In genomic region chr10:125028347-125028746, GRCm38 (mm10) we compare ENCODE assay signal across 18 mouse cellular contexts.
A peak's percentile ranks its signal among the peaks of the same experiment; 100 is the strongest.
DNase-seq lines count a peak whose midpoint lies in the region; ATAC-seq and TF ChIP-seq lines count a peak whose summit lies in the region.
"Had no signal": no experiment of that assay in that cellular context is flagged by ENCODE, and none has a peak within 500 bp of the region (broad histone marks: within the 10 kb centered on the region; RNA-seq: fewer than 3 reads in every experiment).

No protein-coding gene starts in this region.

- no peak overlapping the region for H3K27ac ChIP-seq in forebrain, postnatal 0 days (ENCODE audit: low read depth, low read length)
- H3K27ac ChIP-seq in forebrain, embryonic 12.5 days: no peak overlapping the region
- H3K27ac ChIP-seq in lung, embryonic 15.5 days: no peak overlapping the region
- H3K27ac ChIP-seq: embryonic facial prominence, embryonic 13.5 days; forebrain, embryonic 15.5 days; heart, embryonic 10.5 days; hindbrain, embryonic 10.5 days had no signal

- no peak for ATAC-seq in forebrain, postnatal 0 days
- ATAC-seq in forebrain, embryonic 12.5 days (ENCODE audit: low FRiP score): no peak
- peak; percentile 88 for ATAC-seq in lung, embryonic 15.5 days (ENCODE audit: borderline replicate concordance, extremely low read depth, low FRiP score, low TSS enrichment)
- ATAC-seq: forebrain, embryonic 15.5 days; hindbrain, embryonic 16.5 days had no signal

- no peak overlapping the region for H3K9ac ChIP-seq in forebrain, postnatal 0 days
- no peak overlapping the region for H3K9ac ChIP-seq in forebrain, embryonic 12.5 days
- no peak overlapping the region for H3K9ac ChIP-seq in lung, embryonic 15.5 days
- H3K9ac ChIP-seq: embryonic facial prominence, embryonic 13.5 days; forebrain, embryonic 15.5 days had no signal

- no peak overlapping the region for H3K4me3 ChIP-seq in forebrain, postnatal 0 days (ENCODE audit: low read depth, low read length)
- no peak overlapping the region for H3K4me3 ChIP-seq in forebrain, embryonic 12.5 days (replicated peaks)
- H3K4me3 ChIP-seq in lung, embryonic 15.5 days: no peak overlapping the region
- H3K4me3 ChIP-seq: embryonic facial prominence, embryonic 13.5 days; forebrain, embryonic 15.5 days; heart, embryonic 10.5 days; hindbrain, embryonic 10.5 days had no signal

- no peaks in the 10 kb centered on the region for H3K36me3 ChIP-seq in forebrain, postnatal 0 days (ENCODE audit: insufficient read depth)
- no peaks in the 10 kb centered on the region for H3K36me3 ChIP-seq in forebrain, embryonic 12.5 days (replicated peaks)
- no peaks in the 10 kb centered on the region for H3K36me3 ChIP-seq in lung, embryonic 15.5 days
- H3K36me3 ChIP-seq: embryonic facial prominence, embryonic 13.5 days; forebrain, embryonic 15.5 days; heart, embryonic 10.5 days; hindbrain, embryonic 10.5 days had no signal

- 0 out of 2 replicates have a peak, but pooled peaks cover 4% of the 10 kb centered on the region for H3K4me1 ChIP-seq in forebrain, postnatal 0 days (ENCODE audit: insufficient read depth)
- no peaks in the 10 kb centered on the region for H3K4me1 ChIP-seq in forebrain, embryonic 12.5 days
- H3K4me1 ChIP-seq in lung, embryonic 15.5 days: no peaks in the 10 kb centered on the region
- H3K4me1 ChIP-seq: embryonic facial prominence, embryonic 13.5 days; forebrain, embryonic 15.5 days; heart, embryonic 10.5 days; hindbrain, embryonic 10.5 days had no signal

- H3K27me3 ChIP-seq in forebrain, postnatal 0 days (ENCODE audit: insufficient read depth, low read length): no peaks in the 10 kb centered on the region
- no peaks in the 10 kb centered on the region for H3K27me3 ChIP-seq in forebrain, embryonic 12.5 days
- no peaks in the 10 kb centered on the region for H3K27me3 ChIP-seq in lung, embryonic 15.5 days
- H3K27me3 ChIP-seq: embryonic facial prominence, embryonic 13.5 days; forebrain, embryonic 15.5 days had no signal

- H3K9me3 ChIP-seq in forebrain, postnatal 0 days (ENCODE audit: low read length): no peaks in the 10 kb centered on the region
- H3K9me3 ChIP-seq in forebrain, embryonic 12.5 days: no peaks in the 10 kb centered on the region
- no peaks in the 10 kb centered on the region for H3K9me3 ChIP-seq in lung, embryonic 15.5 days
- H3K9me3 ChIP-seq: embryonic facial prominence, embryonic 13.5 days; forebrain, embryonic 15.5 days; heart, embryonic 10.5 days; hindbrain, embryonic 10.5 days had no signal

- no peak for TF ChIP-seq CTCF in forebrain, postnatal 0 days (IDR thresholded peaks at IDR 0.05; ENCODE audit: low read depth)

- DNase-seq in forebrain, postnatal 0 days: peak; percentile 14
- DNase-seq in kidney, postnatal 10 days: peak; percentile 34
- no peak for DNase-seq in kidney, postnatal 25 days
- DNase-seq in lung, postnatal 4 days: no peak
- DNase-seq in brain, embryonic 18.5 days (ENCODE audit: low read depth, low spot score): peak; percentile 20
- DNase-seq: adrenal gland, postnatal 10 days; cerebellum, adult 18-20 months; cerebellum, adult 9-11 months; cerebellum, postnatal 36 days; gastrocnemius, postnatal 10 days; heart, adult 18-20 months had no signal

- no peak overlapping the region for H3K4me2 ChIP-seq in forebrain, postnatal 0 days (ENCODE audit: low read depth)
- no peak overlapping the region for H3K4me2 ChIP-seq in forebrain, embryonic 12.5 days
- no peak overlapping the region for H3K4me2 ChIP-seq in lung, embryonic 15.5 days
- H3K4me2 ChIP-seq: embryonic facial prominence, embryonic 13.5 days; forebrain, embryonic 15.5 days had no signal

- WGBS in forebrain, postnatal 0 days: 73% methylated on average over 5 of the region's 5 CpGs
- WGBS in forebrain, embryonic 12.5 days: 90% methylated on average over 5 of the region's 5 CpGs
- 43% methylated on average over 5 of the region's 5 CpGs for WGBS in lung, embryonic 15.5 days

Comparison
In these comparisons a context has a peak if more than half of its experiments do, and no peak if none do; other contexts are left out.
1. DNase-seq: peak in forebrain, postnatal 0 days (single experiment), kidney, postnatal 10 days (single experiment) and brain, embryonic 18.5 days (single experiment); none in kidney, postnatal 25 days (0 of 2) and lung, postnatal 4 days (0 of 2).